Mouse (Mus musculus) Muller cell, postnatal 12 days (primary cell): ENCODE results near the gene Rest.

ENCODE experiments used
- DNase-seq: peaks from one replicate; pipeline ENCODE4 v3.0.0-alpha.2; 2015; ENCODE audit errors: inconsistent ontology term

Rest gene

DNA sequence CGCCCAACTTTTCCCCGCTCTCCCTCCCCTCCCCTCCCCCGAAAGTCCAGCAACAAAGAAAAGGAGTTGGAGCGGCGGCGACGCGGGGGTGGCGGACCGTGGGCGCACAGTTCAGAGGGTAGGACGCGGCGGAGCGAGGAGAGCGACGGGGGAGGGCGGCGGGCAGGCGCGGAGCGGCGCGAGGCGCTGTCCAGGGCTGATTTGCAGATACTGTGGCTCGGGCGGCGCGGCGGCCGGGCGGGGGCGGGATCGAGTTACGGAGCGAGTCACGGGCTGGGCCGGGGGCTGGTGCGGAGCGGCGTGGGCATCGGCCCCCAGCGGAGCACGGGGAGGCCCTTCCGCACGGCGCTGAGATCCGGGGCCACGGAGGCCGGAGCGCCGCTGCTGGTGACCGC, 377 bp downstream of the Rest start:
- DNase-seq: peak; percentile 89

DNA sequence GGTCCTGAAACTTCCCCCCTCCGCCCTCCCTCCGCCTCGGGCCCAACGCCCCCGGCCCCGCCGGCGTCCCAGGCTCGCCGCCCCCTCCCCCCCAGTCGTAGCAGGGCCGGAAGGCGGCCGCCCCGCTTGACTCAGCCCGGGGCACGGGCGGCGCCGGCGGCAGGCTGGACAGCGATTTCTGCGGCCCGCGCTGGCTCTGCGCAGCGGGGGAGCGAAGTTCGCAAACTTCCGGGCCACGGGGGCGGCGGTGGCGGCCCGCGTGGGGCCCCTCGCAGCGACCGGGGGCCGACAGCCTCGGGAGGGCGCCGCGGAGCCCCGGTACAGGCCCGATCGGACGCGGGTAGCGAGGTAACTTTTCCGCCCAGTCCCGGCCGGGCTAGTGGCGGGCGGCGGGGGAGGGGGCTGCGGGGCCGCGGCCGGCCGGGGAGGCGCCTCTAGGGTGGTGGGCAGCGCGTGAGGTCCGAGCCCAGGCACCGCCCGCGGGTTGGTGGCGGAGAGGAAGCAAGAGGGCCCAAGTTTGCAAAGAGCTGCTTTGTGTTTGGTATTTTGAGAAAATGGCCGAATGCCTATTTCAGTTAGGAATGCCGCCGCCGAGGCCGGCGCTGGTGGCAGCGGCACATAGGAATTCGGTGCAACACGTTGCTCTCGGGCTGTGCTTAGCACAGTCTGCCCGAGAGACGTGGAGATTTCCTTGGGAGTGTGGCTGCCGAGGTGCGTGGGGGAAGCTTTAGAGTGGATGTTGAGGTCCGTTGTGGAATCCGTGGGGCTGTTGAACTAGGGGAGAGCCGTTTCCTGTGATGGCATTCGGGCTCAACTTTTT, 985 bp downstream of the Rest start:
- DNase-seq: peak; percentile 75

DNA sequence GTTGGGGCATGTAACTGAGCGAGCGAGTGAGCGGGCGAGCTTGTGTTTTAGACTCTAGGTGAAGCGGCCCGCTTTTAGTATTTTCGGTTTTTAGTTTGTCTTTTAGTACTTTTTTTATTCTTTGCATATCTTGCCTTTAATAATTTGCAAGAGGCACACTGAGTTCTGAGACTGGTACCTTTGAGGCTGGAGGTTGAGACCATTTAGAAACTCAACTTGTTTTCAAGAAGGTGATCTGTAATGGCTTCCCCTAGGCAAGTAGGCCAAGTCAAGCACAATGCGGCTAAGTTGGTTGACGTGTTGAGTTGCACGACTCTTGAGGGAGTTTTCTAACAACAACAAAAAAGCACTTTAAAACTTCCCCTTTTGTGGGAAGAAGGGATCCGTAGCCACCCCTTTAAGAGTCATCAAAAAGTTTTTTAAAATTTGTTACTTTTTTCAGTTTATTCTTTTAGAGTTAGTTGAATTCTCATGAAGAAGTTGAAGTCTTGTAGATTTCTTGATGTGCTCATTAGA, 1.7 kb downstream of the Rest start:
- peak; percentile 55 for DNase-seq

DNA sequence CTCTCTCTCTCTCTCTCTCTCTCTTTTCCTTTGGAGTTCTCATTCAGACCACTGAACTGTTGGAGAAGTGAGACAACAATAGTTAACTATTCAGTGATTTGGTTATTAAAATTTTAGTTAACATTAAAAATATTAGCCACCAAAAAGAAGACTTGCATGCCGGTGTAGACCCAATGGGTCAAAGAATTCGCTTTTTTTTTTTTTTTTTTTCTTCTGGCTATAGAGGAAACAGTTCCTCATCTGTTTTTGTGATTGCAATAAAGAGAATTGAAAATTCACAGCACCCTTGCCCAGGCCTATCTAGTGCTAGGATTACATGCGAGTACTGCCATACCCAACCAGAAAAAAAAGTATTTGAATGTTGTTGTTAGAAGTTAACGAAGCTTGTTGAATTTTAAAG, 2.1 kb downstream of the Rest start:
- DNase-seq: no peak

DNA sequence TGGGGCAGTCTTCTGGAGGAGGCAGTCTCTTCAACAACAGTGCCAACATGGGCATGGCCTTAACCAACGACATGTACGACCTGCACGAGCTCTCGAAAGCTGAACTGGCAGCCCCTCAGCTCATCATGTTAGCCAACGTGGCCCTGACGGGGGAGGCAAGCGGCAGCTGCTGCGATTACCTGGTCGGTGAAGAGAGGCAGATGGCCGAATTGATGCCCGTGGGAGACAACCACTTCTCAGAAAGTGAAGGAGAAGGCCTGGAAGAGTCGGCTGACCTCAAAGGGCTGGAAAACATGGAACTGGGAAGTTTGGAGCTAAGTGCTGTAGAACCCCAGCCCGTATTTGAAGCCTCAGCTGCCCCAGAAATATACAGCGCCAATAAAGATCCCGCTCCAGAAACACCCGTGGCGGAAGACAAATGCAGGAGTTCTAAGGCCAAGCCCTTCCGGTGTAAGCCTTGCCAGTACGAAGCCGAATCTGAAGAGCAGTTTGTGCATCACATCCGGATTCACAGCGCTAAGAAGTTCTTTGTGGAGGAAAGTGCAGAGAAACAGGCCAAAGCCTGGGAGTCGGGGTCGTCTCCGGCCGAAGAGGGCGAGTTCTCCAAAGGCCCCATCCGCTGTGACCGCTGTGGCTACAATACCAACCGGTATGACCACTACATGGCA, 2.8 kb downstream of the Rest start:
- no peak for DNase-seq

DNA sequence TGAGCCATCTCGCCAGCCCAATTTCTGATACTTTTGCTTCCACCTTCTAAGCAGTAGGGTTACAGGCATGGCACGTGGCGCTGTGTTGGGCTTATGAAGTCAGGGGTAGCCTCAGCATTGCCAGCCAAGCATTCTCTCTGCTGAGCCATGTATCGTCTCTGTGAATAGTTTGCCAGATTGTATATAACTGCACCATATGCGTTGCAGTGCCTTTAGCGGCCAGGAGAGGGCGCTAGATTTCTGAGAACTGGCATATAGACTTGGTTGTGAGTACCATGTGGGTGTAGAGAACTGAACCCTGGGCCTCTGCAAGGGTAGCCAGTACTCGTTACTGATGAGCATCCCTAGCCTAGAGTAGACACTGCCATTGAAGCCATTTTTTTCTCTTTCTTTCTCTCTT, 4.1 kb downstream of the Rest start:
- DNase-seq: no peak

DNA sequence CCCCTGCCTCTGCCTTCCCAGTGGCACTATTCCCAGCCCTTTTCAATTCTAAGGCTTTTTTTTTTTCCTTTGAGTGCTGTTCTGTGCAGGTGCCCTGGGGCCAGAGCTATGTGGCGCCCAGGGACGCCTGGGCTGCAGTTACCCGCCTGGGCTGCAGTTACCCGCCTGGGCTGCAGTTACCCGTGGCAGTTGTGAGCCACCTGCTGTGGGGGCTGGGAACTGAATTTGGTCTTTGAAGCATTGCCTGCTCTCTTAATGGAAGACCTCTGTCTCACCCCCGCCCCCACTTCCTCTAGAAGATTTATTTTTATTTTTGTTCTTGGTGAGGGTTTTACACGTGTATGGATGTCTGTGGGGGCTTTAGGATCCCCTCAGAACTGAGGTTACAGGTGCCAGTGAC, 7.9 kb downstream of the Rest start:
- no peak for DNase-seq

DNA sequence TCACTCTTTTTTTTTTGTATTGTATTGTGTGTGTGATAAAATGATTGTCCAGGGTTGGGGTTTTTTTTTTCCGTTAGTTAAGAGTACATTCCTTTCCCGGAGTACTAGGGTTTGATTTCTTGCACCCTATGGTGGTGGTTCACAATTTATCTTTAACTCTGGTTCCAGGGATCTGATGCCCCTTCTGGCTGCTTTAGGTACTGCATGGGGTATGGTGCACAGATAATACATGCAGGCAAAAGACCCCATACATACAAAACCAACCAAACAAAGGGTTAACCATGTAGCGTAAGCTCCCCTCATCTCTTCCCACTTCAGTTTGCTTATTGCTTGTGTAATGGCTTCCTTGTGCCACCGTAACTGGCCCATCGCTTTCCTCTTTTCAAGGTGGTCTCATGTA, 10.7 kb downstream of the Rest start:
- no peak for DNase-seq

DNA sequence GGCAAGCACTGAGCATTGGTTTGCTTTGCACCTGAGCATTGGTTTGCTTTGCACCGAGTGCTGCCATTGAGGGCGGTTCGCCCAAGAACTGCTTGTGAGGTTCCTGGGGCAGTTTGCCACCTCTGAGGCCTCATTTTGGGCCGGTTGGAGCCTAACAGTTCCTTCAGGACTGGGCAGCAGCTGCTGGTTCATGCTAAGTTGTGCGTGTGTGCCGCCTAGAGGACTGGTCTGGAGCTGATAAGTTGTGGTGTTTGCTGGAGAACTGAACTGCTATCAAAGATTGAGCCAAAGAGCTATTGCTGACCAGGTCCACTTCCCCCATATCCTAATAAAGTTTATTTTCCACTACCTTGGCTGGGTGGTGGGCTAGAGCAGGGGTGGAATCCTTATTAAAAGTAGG, 11.9 kb downstream of the Rest start:
- DNase-seq: no peak

DNA sequence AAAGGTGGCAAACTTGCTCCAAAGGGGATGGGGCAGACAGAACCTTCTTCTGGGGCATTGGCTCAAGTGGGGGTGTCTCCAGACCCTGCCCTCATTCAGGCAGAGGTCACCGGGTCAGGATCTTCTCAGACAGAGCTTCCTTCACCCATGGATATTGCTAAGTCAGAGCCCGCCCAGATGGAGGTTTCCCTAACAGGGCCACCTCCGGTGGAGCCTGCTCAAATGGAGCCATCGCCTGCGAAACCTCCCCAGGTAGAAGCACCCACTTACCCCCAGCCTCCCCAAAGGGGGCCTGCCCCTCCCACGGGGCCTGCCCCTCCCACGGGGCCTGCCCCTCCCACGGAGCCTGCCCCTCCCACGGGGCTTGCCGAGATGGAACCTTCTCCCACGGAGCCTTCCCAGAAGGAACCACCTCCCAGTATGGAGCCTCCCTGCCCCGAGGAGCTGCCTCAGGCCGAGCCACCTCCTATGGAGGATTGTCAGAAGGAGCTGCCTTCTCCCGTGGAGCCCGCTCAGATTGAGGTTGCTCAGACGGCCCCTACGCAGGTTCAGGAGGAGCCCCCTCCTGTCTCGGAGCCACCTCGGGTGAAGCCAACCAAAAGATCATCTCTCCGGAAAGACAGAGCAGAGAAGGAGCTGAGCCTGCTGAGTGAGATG, 16.4 kb downstream of the Rest start:
- no peak for DNase-seq

DNA sequence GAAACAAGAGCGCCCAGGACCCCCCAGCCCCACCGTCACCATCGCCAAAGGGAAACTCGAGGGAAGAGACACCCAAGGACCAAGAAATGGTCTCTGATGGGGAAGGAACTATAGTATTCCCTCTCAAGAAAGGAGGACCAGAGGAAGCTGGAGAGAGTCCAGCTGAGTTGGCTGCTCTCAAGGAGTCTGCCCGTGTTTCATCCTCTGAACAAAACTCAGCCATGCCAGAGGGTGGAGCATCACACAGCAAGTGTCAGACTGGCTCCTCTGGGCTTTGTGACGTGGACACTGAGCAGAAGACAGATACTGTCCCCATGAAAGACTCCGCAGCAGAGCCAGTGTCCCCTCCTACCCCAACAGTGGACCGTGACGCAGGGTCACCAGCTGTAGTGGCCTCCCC, 17.0 kb downstream of the Rest start:
- no peak for DNase-seq

DNA sequence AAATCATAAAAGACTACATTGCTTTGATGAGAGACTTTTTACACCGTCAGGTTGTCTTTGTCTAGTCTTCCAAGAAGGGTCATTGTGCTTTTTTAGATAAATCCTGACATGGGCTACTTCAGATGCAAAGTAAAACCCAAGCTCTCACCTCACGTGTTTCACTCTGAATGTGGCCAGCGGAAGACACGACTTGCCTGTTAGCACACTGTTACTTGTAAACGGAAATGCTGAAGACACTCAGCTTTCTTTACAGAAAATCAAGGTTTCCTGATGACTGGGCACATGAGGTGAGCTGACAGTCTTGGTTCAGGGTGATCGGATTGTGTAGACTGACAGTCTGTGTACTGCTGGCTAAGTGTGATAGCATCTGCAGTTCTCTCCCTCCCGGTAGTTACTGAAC, 20.4 kb downstream of the Rest start:
- DNase-seq: no peak

DNA sequence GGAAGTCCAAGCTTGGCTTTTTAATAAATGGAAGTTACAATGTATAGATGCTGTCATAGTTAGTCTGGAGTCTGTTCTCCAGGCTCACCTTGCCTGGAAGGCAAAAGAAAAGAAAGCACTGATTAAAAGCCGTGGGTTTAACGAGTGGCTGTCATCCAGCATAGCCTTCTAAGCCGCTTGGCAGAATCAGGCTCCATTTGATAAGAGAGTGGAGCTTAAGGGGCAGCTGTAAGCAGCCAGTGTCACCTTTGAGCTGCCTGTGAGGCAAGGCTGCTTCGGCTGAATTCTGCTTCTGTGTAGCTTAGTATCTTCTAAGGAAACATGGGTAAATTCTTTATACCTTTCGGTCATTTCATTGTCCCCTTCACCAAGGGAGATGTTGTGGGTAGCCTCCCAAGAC, 21.6 kb downstream of the Rest start:
- DNase-seq: no peak

DNA sequence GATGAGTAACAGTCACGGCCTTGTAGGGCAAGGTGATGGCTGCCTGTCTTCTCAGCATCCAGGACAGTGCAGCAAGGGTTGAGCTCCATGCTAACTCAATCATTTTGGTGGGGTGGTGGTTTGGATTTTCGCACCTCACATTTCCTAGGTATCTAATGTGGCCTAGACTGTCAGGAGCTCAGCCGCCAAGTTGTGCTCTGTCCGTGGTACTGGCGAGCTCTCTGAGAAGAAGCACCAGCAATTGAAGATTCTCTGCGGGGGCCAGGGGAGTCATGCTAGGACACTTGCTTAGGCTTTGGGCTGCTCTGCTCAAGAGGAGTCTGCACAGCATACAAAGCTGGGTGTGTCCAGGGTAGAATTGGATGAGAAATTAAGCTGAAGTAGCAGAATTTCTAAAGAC, 22.6 kb downstream of the Rest start:
- DNase-seq: no peak

DNA sequence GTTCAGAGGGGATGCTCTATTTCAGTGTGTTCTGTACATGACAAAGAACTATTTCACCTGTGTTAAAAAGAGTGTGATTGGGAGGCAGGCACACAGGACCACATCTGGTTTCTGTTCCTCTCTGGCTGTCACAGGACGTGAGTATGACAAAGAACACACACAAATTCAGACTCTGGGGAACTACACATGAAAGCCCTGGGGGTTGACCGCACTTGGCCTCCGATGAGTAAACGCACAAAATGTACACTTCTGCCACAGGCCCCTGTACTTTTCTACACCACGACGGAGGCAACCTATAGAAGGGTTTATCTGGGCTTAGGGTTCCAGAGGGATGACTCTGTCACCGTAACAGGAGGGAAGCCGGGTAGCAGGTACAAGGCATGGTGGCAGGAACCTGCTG, 24.4 kb downstream of the Rest start:
- DNase-seq: no peak

DNA sequence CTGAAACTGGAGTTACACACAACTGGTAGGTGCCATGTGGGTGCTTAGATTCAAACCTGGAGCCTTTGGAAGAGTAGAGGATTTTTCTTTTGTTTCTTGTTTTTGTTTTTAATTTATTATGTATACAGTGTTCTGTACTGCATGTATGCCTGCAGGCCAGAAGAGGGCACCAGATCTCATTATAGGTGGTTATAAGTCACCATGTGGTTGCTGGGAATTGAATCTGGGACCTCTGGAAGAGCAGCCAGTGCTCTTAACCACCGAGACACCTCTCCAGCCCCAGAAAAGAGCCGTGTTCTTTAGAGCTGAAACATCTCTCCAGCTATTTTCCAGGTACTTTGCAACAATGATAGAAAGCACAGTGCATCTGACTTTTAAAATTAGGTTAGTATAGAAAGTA, 25.3 kb downstream of the Rest start:
- DNase-seq: no peak

DNA sequence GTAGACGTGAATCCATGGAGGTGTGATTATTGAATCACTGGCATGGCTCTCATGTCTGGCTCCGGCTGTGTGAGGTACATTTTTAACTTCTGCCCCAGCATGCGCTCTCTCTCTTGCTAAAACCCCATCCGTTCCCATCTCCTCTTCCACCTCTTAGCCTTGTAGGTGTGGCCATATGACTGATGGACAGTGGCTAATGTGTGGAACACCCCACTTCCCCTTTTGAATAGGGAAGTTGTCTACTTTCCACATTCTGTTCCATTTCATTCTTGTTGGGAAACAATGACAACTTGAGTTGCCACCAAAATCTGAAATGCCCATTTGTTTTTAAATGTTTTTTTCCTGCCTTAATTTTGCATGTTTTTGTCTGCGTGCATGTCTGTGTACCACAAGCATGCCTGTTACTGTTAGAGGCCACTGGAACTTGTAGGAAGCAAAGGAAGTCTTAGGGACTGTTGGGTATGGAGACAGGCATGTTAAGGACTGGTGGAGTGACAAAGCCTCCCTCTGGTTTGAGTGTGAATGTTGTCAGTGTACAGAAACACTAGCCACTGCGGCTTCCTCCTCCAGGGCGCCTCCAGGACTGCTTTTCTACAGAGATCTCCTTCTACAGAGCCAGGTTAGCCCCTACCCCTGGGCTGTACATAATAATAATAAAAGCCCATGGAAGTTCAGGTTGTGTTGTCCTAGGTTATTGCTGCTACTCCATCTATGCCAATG, 27.7 kb downstream of the Rest start:
- DNase-seq: no peak

DNA sequence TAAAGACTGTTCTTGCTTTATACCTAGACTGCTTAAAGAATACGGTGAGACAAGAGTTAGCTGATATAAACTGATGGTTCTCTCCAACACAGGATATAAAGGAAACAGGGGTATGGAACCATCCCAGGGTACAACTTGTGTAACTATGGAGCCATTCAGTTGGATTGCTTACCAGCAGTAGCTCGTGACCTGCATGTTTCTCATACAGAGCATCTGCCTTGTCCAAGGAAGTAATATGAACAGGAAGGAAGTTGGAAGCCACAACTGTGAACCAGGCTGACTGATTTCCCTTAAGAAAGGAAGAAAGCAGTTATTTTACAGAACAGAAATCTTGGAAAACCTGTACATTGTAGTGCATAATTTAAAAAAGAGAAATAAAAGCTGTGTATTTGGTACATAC, 34.2 kb downstream of the Rest start:
- DNase-seq: no peak

DNA sequence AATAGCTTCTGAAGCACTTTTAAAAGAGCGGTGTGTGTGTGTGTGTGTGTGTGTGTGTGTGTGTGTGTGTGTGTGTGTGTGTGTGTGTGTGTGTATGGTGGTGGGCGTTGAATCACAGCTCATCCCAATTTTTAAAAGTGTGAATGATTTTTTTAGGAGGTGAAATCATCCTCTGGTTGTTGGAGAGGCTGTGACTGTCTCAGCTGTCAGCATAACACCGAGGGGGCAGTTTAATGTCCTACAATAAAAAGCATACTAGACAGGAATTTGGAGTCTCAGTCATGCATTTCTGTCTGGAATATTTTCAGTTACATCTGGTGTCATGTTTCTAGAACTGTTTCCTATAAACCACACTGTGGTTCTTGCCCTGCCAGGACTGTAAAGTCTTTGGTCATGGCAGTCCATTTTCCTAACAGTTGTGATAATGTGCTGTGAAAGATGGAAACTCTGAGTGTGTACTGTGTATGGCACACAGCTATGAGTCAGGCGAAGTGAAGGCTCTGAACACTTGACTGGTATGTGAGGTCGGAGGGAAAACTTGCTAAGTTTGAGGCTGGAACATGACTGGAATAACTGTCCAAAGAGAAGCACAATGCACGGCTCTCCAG, 36.1 kb downstream of the Rest start:
- no peak for DNase-seq

DNA sequence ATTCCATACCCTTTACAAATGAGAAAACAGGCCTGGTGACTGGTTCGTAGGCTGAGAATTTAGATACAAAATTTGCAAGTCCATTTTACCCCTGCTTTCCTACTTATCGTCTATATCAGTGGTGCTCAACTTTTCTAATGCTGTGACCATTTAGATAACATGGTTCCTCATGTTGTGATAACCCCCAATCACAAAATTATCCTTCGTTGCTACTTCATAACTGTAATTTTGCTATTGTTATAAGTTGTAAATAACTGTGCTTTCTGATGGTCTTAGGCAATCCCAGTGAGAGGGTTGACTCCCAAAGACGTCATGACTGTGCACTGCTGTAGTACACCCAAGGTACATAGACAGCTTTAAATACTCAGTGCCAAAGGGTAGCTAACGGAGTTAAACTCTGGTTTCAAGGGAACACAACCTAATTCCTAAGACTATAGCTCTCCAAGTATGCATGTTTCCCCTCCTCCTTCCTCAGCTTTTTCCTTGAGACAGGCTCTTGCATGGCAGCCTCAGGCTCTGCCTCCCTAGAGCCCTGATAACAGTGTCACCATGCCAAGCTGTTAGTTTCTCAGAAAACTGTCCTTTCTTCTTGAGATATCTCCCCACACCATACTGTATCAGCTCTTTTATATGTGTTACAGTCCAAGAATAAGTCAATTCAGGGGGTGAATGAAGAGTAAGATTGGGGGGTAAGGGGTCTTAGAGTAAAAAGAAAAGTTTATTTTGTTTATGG, 42.7 kb downstream of the Rest start:
- no peak for DNase-seq
